Mouse (Mus musculus) left cerebral cortex, postnatal 36 days (tissue): ENCODE measurements around the gene Rasal2. TPM values are rescaled to one million over a fixed set of nuclear protein-coding genes. Genes with fewer than 3 reads are reported as not detected.
A peak's percentile ranks its signal among the peaks of the same experiment; 100 is the strongest.

Source experiments
- DNase-seq, 2 experiments: peaks; one replicate each; pipeline ENCODE4 v3.0.0; 2021 to 2022; ENCODE audit warnings: low spot score in 2 of 2, mixed read lengths in 1 of 2
- intact Hi-C: fragments of 180-260 bp; cut with DNase I; formaldehyde crosslinking; loops from one replicate; pipeline ENCODE4 v1.15.1; 2025
- total RNA-seq, 2 experiments: library from RNA; stranded (reverse); gene quantifications; 2 replicates each; pipeline ENCODE4 v1.2.3; 2021

Gene Rasal2
- total RNA-seq, 2 experiments from 2014 or later, result 80.9 to 99.1 TPM

DNA sequence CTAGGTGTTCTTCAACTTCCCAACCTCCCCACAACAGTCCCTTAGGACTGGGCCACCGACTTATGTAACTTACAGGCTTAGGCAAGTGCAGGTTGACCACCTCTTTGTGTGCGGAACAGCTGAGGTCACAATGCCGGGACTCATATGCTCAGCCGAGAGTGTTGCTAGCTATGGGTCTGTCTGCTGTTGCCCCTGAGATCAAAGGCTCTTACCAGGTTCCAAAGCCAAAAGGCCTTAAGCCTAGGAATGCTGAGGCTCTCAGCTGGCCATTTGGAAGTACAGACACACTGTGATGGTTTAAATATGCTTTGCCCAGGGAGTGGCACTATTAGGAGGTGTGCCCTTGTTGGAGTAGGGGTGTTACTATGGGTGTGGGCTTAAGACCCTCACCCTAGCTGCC lies 303.8 kb downstream of the Rasal2 start, which contains the start of gene Tex35:
Gene Tex35 (minus strand): TSS at position 101 of the 400 bp plus-strand sequence.
- no peak for DNase-seq
- intact Hi-C loops, result no loop called here

- no peak for DNase-seq
- intact Hi-C loops, result no loop called here
Observed at GRCm38 (mm10) chr1:157101122-157101865, 311.1 kb downstream of the Rasal2 start.

DNA sequence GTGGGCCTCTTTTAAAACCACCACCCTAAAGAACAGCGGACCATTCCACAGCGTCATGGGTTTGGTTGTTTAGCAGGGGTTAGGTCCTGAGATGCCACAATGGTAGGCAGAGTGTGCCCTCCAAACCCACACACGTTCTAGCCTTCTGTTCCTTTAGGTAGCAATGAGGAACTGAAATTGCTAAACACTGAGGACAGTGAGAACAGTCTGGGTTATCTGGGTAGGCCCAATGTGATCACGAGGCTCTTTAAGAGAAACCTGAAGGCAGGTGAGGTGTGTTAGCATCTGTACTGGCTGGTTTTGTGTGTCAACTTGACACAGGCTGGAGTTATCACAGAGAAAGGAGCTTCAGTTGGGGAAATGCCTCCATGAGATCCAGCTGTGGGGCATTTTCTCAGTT lies 316.9 kb downstream of the Rasal2 start:
- no peak for DNase-seq
- intact Hi-C loops, result no loop called here

- intact Hi-C loops, result no loop called here
- no peak for DNase-seq
Observed at GRCm38 (mm10) chr1:157092622-157093021, 319.8 kb downstream of the Rasal2 start.

- intact Hi-C loops, result no loop called here
- DNase-seq, result no peak
Observed at GRCm38 (mm10) chr1:157092140-157092539, 320.3 kb downstream of the Rasal2 start.

- intact Hi-C loops, result no loop called here
- DNase-seq, result no peak
Observed at GRCm38 (mm10) chr1:157090835-157091234, 321.6 kb downstream of the Rasal2 start.

GRCm38 (mm10) chr1:157086097-157086994 lies 326.0 kb downstream of the Rasal2 start:
- intact Hi-C loops, result loop anchor here (2.0 kb wide), 1 partner anchor 194 kb away; no protein-coding TSS in a partner anchor

More at GRCm38 (mm10) chr1:157086097-157086994, 326.0 kb downstream of the Rasal2 start:
- peak; percentile 40 to 56 for DNase-seq

Other genes with a start within 250 kb of the Rasal2 start
- gene Cryzl2, start 46.0 kb upstream of the Rasal2 start, total RNA-seq, result 1 to 10 TPM; 4.8 TPM
- 1 to 10 TPM; 1.1 to 1.3 TPM for gene Sec16b, start 94.1 kb upstream of the Rasal2 start, total RNA-seq